Mouse (Mus musculus): ENCODE data around the gene Cd27. TPM values are rescaled to one million over a fixed set of nuclear protein-coding genes. Genes with fewer than 3 reads are reported as not detected.

The Cd27 gene
- polyA plus RNA-seq, 1 experiment from 2014 or later = 3.1 TPM

DNA sequence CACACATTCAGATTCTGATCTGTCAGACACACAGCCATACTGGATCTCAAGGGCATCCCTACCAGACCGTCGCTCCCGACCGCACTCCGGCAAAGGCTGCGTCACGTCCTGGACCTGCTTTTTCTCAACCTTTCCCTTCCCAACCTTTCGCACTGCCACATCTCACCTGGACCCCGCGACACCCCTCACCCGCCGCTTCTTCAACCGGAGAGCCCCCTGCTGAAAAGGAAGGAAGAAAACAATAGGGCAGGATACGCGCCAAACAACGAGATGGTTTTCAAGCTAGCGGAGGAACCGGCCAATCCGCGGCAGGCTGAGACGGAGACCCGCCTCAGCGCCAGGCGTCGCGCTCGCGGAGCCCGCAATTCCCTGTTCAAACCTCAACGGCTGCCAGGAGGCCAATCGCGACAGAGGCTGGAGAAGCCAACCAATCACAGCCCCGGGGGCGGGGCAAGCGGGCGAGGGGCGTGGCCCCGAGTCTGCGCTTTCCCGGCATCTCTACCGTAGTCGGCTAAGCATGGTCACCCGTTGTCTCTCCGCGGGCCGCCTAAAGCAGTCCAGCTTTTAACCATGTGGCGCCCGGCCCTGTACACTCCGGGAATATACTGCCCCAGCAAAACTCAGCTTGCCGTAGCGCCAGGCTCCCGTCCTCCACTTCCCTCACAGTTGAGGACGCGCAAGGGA lies 45.3 kb downstream of the Cd27 start, which contains the start of the genes Ncapd2 and Mrpl51:
Gene Ncapd2, minus strand, starts transcription at position 370 of the 684 bp plus-strand sequence.
Gene Mrpl51, plus strand, starts transcription at position 470 of the 684 bp plus-strand sequence.
- Histone ChIP-seq H3K4me1 (replicated peaks; ENCODE audit: control insufficient read depth, insufficient read depth, low read length) (peaks cover 17% of the 10 kb centered on the region), H3K9me3 (ENCODE audit: control insufficient read depth, low read length) (no peaks in the 10 kb centered on the region), H3K4me2 (ENCODE audit: low read depth, low read length) (peak within 1 kb of the TSS; percentile 82), H3K27ac (ENCODE audit: low read length) (peak within 1 kb of the TSS; percentile 100), H3K4me3 (ENCODE audit: low read length) (peak within 1 kb of the TSS; percentile 74), H3K9ac (ENCODE audit: low read length) (peak within 1 kb of the TSS; percentile 81), H3K36me3 (ENCODE audit: control insufficient read depth, insufficient read depth, low read length) (peaks cover 17% of the 10 kb centered on the region), H3K27me3 (ENCODE audit: control insufficient read depth, insufficient read depth, low read depth, low read length) (no peaks in the 10 kb centered on the region)
- WGBS = under 1% methylated on average over 54 of the region's 54 CpGs
- peak; percentile 97 for ATAC-seq (ENCODE audit: low read depth)

GRCm38 (mm10) chr6:125190816-125191215 lies 46.0 kb downstream of the Cd27 start:
- Histone ChIP-seq H3K4me3 (ENCODE audit: low read length) (peak overlapping the region; percentile 74), H3K27ac (ENCODE audit: low read length) (peak overlapping the region; percentile 92), H3K27me3 (ENCODE audit: control insufficient read depth, insufficient read depth, low read depth, low read length) (no peaks in the 10 kb centered on the region), H3K9ac (ENCODE audit: low read length) (peak overlapping the region; percentile 81), H3K4me2 (ENCODE audit: low read depth, low read length) (peak overlapping the region; percentile 63), H3K36me3 (ENCODE audit: control insufficient read depth, insufficient read depth, low read length) (peaks cover 24% of the 10 kb centered on the region), H3K9me3 (ENCODE audit: control insufficient read depth, low read length) (no peaks in the 10 kb centered on the region), H3K4me1 (replicated peaks; ENCODE audit: control insufficient read depth, insufficient read depth, low read length) (peaks cover 17% of the 10 kb centered on the region)
- no peak for ATAC-seq (ENCODE audit: low read depth)

DNA sequence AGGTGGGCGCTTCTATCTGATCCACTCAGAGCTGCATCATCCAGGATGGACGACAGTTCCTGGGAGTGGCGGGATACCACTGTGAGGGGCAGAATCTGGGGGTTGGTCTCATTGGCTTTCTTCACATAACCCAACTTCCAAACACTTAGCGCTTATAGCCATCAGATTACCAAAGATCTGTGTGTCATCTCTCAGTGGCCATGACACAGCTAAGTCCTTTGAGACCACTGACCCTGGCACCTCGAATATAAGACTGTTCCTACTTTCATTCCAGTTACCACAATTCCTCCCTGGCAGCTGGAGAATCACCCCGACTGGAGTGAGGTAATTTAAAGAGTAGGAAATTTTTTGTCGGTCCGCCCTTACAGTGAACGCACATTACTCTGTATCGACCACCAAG lies 50.6 kb downstream of the Cd27 start:
- Histone ChIP-seq H3K9me3 (ENCODE audit: control insufficient read depth, low read length) (no peaks in the 10 kb centered on the region), H3K4me2 (ENCODE audit: low read depth, low read length) (no peak overlapping the region), H3K9ac (ENCODE audit: low read length) (no peak overlapping the region), H3K36me3 (ENCODE audit: control insufficient read depth, insufficient read depth, low read length) (peaks cover 57% of the 10 kb centered on the region), H3K4me1 (replicated peaks; ENCODE audit: control insufficient read depth, insufficient read depth, low read length) (peaks cover 8% of the 10 kb centered on the region), H3K27me3 (ENCODE audit: control insufficient read depth, insufficient read depth, low read depth, low read length) (no peaks in the 10 kb centered on the region), H3K4me3 (ENCODE audit: low read length) (no peak overlapping the region), H3K27ac (ENCODE audit: low read length) (no peak overlapping the region)
- no peak for ATAC-seq (ENCODE audit: low read depth)
- 94% methylated on average over 10 of the region's 10 CpGs for WGBS

Small RNAs within 50 kb of the gene (microRNA-seq; reads per million reads assigned to microRNA genes)
- gene Mir3098 (0.59 reads per million), gene Mir8113 (not detected)

Other genes starting within 250 kb of the Cd27 start
- gene Pianp, start 240.3 kb downstream of the Cd27 start, polyA plus RNA-seq (2015; fragmentation: Nextera tagmentation; extraction: Ambion mirVana) = 0.68 and 0.88 TPM in 2 replicates
- 14.0 and 14.3 TPM in 2 replicates for gene Zfp384, start 227.9 kb downstream of the Cd27 start, polyA plus RNA-seq (2015; fragmentation: Nextera tagmentation; extraction: Ambion mirVana)
- gene Ing4, start 197.2 kb downstream of the Cd27 start, polyA plus RNA-seq (2015; fragmentation: Nextera tagmentation; extraction: Ambion mirVana) = 141 and 142 TPM in 2 replicates
- 12.9 and 16.4 TPM in 2 replicates for gene Acrbp, start 187.3 kb downstream of the Cd27 start, polyA plus RNA-seq (2015; fragmentation: Nextera tagmentation; extraction: Ambion mirVana)
- 0.45 and 0.49 TPM in 2 replicates for gene Lpar5, start 169.1 kb downstream of the Cd27 start, polyA plus RNA-seq (2015; fragmentation: Nextera tagmentation; extraction: Ambion mirVana)
- 58.2 and 59.4 TPM in 2 replicates for gene Chd4, start 141.0 kb downstream of the Cd27 start, polyA plus RNA-seq (2015; fragmentation: Nextera tagmentation; extraction: Ambion mirVana)
- 44.5 and 52.5 TPM in 2 replicates for gene Nop2, start 105.1 kb downstream of the Cd27 start, polyA plus RNA-seq (2015; fragmentation: Nextera tagmentation; extraction: Ambion mirVana)
- gene Iffo1, start 91.8 kb downstream of the Cd27 start, polyA plus RNA-seq (2015; fragmentation: Nextera tagmentation; extraction: Ambion mirVana) = 5.5 and 7.2 TPM in 2 replicates
- gene Gapdh, start 70.5 kb downstream of the Cd27 start, polyA plus RNA-seq (2015; fragmentation: Nextera tagmentation; extraction: Ambion mirVana) = 1,562 and 1,631 TPM in 2 replicates
- gene Ncapd2, start 45.3 kb downstream of the Cd27 start, polyA plus RNA-seq (2015; fragmentation: Nextera tagmentation; extraction: Ambion mirVana) = 123 and 135 TPM in 2 replicates
- 216 and 226 TPM in 2 replicates for gene Mrpl51, start 45.2 kb downstream of the Cd27 start, polyA plus RNA-seq (2015; fragmentation: Nextera tagmentation; extraction: Ambion mirVana)
- 5.2 and 6.0 TPM in 2 replicates for gene Vamp1, start 21.5 kb downstream of the Cd27 start, polyA plus RNA-seq (2015; fragmentation: Nextera tagmentation; extraction: Ambion mirVana)
- 9.0 and 10.0 TPM in 2 replicates for gene Tapbpl, start 5.2 kb downstream of the Cd27 start, polyA plus RNA-seq (2015; fragmentation: Nextera tagmentation; extraction: Ambion mirVana)
- gene Tuba3a, start 49.0 kb upstream of the Cd27 start, polyA plus RNA-seq (2015; fragmentation: Nextera tagmentation; extraction: Ambion mirVana) = 0.16 TPM in 1 of 2 replicates, not detected in the other
- gene Ltbr, start 76.9 kb upstream of the Cd27 start, polyA plus RNA-seq (2015; fragmentation: Nextera tagmentation; extraction: Ambion mirVana) = 91.1 and 96.4 TPM in 2 replicates
- 9.1 and 13.4 TPM in 2 replicates for gene Scnn1a, start 83.6 kb upstream of the Cd27 start, polyA plus RNA-seq (2015; fragmentation: Nextera tagmentation; extraction: Ambion mirVana)
- 115 and 117 TPM in 2 replicates for gene Tnfrsf1a, start 112.4 kb upstream of the Cd27 start, polyA plus RNA-seq (2015; fragmentation: Nextera tagmentation; extraction: Ambion mirVana)
- 0.49 and 0.99 TPM in 2 replicates for gene Plekhg6, start 143.8 kb upstream of the Cd27 start, polyA plus RNA-seq (2015; fragmentation: Nextera tagmentation; extraction: Ambion mirVana)